Mouse (Mus musculus) bone marrow macrophage, adult 2 months (primary cell): ENCODE measurements around the gene Ell2. TPM values are rescaled to one million over a fixed set of nuclear protein-coding genes. Genes with fewer than 3 reads are reported as not detected.

Experiments
- H3K27ac ChIP-seq: 2 replicates; pipeline ENCODE4 v1.5.1; 2012; ENCODE audit warnings: low read depth, low read length; ENCODE audit not compliant: insufficient read depth
- H3K4me1 ChIP-seq: 2 replicates; pipeline ENCODE4 v1.6.1; 2012; ENCODE audit warnings: low read length; ENCODE audit not compliant: control insufficient read depth, insufficient read depth
- H3K4me3 ChIP-seq: 2 replicates; pipeline ENCODE4 v1.5.1; 2012; ENCODE audit warnings: mild to moderate bottlenecking, low read length, moderate library complexity; ENCODE audit not compliant: insufficient read depth
- CTCF ChIP-seq: IDR thresholded peaks from 2 replicates; pipeline ENCODE4 v1.5.1; 2012; ENCODE audit warnings: low read depth, mild to moderate bottlenecking, low read length, moderate library complexity
- POLR2A ChIP-seq: IDR thresholded peaks from 2 replicates; pipeline ENCODE4 v1.6.1; 2012; ENCODE audit warnings: mild to moderate bottlenecking, low read depth, low read length, borderline replicate concordance
- polyA plus RNA-seq: library from polyadenylated mRNA; stranded (reverse); fragments of >200 nt; gene quantifications from 2 replicates; pipeline ENCODE4 v1.2.4, GENCODE M21; 2012; ENCODE audit not compliant: missing spikeins, insufficient read depth, insufficient read length

Gene Ell2
- polyA plus RNA-seq, 1 experiment: 37.3 TPM

GRCm38 (mm10) chr13:75793863-75794629 is 87.5 kb downstream of the Ell2 start:
- Histone ChIP-seq H3K27ac (peak overlapping the region; percentile 75), H3K4me3 (no peak overlapping the region), H3K4me1 (peaks cover 71% of the 10 kb centered on the region)
- TF ChIP-seq POLR2A (no peak), CTCF (no peak)

- H3K27ac ChIP-seq: peak overlapping the region; percentile 58
- H3K4me3 ChIP-seq: peak overlapping the region; percentile 40
- TF ChIP-seq CTCF: peak; percentile 95
- no peak for TF ChIP-seq POLR2A
- peaks cover 50% of the 10 kb centered on the region for H3K4me1 ChIP-seq
Observed at GRCm38 (mm10) chr13:75797369-75798141, 91.0 kb downstream of the Ell2 start.

DNA sequence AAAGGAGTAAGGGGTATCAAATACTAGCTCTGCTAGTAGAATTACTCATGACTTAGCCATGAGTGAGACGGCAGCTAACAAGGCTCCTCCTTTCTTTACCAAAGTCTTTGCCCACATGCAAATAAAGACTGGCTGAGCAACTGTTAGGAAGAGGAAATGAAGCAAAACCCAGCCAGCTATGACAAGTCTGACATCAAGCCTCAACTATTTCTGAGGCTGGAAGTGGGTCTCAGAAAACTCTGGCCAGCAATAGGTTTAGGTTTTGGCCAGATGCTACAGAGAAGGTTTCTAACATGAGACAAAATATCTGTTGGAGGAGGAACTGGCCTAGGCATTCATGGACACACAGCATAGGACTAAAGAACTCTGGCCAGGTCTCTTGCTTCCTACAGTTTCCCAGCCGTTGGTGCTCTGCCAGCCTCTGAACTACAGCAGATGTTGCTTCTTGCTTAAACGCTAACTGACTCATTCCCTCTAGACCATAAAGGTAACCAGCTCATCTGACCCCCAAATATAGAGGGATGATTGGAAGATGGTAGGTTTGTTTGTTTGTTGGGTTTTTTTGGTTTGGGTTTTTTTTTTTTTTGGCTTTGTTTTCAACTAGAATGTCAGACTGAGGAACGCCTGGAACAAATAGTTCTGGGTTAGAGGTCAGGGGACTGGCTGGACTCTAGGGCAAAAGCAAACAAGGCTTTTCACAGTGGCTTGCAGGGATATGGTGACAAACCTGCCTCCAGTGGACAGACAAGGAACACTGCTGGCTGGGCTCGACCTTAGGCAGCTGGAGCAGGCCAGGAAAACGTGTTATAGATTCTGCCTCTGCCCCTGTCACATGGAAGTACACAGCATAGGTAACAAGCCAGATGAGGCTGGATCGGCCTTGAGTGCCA is 92.1 kb downstream of the Ell2 start:
- TF ChIP-seq POLR2A (no peak), CTCF (no peak)
- Histone ChIP-seq H3K4me1 (peaks cover 42% of the 10 kb centered on the region), H3K27ac (peak overlapping the region; percentile 66), H3K4me3 (no peak overlapping the region)

DNA sequence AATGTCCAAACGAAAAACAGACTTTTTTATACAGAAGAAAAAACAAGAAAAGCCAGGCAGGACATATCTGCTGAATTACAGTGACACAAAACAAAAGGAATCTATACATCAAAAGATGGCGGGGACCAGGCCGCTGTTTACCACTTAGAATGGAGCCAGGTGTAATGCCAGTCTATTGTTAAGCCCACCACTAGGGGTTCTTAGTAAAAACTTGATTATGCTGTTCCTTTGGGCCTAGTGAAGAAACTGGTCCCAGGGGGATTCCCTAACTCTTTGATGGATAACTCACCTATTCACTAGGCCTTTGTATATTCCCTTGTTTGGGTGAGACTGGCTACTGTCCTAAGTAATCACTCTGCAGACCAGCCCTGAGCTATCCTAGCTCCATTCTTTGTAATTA is 92.9 kb downstream of the Ell2 start:
- TF ChIP-seq POLR2A: no peak
- TF ChIP-seq CTCF: no peak
- no peak overlapping the region for H3K4me3 ChIP-seq
- peaks cover 35% of the 10 kb centered on the region for H3K4me1 ChIP-seq
- no peak overlapping the region for H3K27ac ChIP-seq

GRCm38 (mm10) chr13:75807969-75808368 is 101.4 kb downstream of the Ell2 start:
- peaks cover 9% of the 10 kb centered on the region for H3K4me1 ChIP-seq

DNA sequence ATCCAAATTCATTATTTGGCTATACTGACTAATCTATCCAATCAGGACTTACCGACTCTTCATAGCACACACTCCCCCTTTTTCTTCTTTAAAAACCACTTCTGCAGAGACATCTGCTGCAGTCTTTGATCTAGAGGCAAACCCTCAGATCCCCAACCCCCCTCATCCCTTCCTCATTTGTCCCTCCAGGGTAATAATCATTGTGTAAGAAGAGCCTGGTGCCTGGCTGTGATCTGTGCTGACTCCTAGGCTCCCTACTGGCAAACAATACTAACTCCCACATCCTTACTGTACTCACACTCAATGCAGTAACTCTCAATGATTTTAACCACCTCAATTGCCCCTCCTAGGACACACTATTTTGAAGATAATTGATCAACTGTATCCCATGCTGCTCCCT is 103.4 kb downstream of the Ell2 start:
- Histone ChIP-seq H3K27ac (no peak overlapping the region), H3K4me1 (peaks cover 8% of the 10 kb centered on the region), H3K4me3 (no peak overlapping the region)
- TF ChIP-seq CTCF: no peak
- TF ChIP-seq POLR2A: no peak

More at GRCm38 (mm10) chr13:75807969-75808368, 101.4 kb downstream of the Ell2 start:
- H3K27ac ChIP-seq: no peak overlapping the region
- no peak for TF ChIP-seq CTCF
- TF ChIP-seq POLR2A: no peak
- H3K4me3 ChIP-seq: no peak overlapping the region

GRCm38 (mm10) chr13:75817183-75817582 is 110.6 kb downstream of the Ell2 start:
- H3K4me1 ChIP-seq: peaks cover 7% of the 10 kb centered on the region
- no peak overlapping the region for H3K4me3 ChIP-seq
- H3K27ac ChIP-seq: no peak overlapping the region
- TF ChIP-seq POLR2A: no peak
- TF ChIP-seq CTCF: no peak

GRCm38 (mm10) chr13:75818486-75818885 is 111.9 kb downstream of the Ell2 start:
- Histone ChIP-seq H3K4me1 (peaks cover 8% of the 10 kb centered on the region), H3K4me3 (no peak overlapping the region), H3K27ac (no peak overlapping the region)
- TF ChIP-seq POLR2A (no peak), CTCF (no peak)

DNA sequence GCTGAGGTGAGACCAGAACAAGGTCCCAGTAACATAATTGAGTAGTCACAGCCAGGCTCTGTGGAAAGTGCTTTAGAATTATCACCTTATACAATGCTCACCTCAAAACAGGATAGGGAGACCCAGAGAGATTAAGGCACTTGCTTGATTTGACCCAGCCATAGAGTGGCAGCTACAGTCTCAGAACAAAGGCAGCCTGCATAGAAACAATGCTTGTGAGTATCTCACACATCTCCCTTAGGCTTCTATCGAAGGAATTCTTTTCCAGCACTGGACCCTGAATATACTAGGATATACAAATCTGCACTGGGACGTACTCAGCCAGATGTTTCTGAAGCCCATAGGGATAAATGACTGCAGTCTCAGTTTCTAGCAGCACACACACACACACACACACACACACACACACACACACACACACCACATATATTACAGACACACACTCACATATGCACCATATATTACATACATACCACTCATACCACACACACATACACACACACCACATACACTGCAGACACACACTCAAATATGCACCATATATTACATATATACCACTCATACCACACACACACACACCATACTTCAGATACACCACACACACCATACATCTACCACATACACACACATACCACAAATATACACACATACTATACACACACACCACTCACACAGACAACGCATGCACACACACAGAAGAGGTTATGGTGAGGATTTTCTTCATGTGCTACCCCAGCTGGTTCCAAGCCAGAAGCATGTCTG is 112.6 kb downstream of the Ell2 start:
- peaks cover 14% of the 10 kb centered on the region for H3K4me1 ChIP-seq
- no peak for TF ChIP-seq CTCF
- no peak overlapping the region for H3K27ac ChIP-seq
- H3K4me3 ChIP-seq: no peak overlapping the region
